Mouse (Mus musculus): ENCODE results near the gene Cd180. TPM values are rescaled to one million over a fixed set of nuclear protein-coding genes. Genes with fewer than 3 reads are reported as not detected.

Cd180 gene
- polyA plus RNA-seq, 1 experiment from 2014 or later, result 0.58 TPM

GRCm38 (mm10) chr13:102775506-102775905 is 82.1 kb downstream of the Cd180 start:
- no peak overlapping the region for H3K27ac ChIP-seq
- no peaks in the 10 kb centered on the region for H3K27me3 ChIP-seq (ENCODE audit: insufficient read depth, poor library complexity, severe bottlenecking)
- no peaks in the 10 kb centered on the region for H3K9me3 ChIP-seq
- no peak for DNase-seq (ENCODE audit: low spot score)
- WGBS, result 92% methylated on average over 6 of the region's 6 CpGs
- H3K4me1 ChIP-seq, result no peaks in the 10 kb centered on the region
- H3K36me3 ChIP-seq, result peaks cover 80% of the 10 kb centered on the region
- no peak overlapping the region for H3K4me3 ChIP-seq

GRCm38 (mm10) chr13:102778859-102779258 is 85.5 kb downstream of the Cd180 start:
- no peak for DNase-seq (ENCODE audit: low spot score)
- Histone ChIP-seq H3K36me3 (peaks cover 82% of the 10 kb centered on the region), H3K4me3 (no peak overlapping the region), H3K4me1 (no peaks in the 10 kb centered on the region), H3K27ac (no peak overlapping the region), H3K9me3 (no peaks in the 10 kb centered on the region), H3K27me3 (ENCODE audit: insufficient read depth, poor library complexity, severe bottlenecking) (no peaks in the 10 kb centered on the region)
- 90% methylated on average over 3 of the region's 3 CpGs for WGBS

GRCm38 (mm10) chr13:102779275-102779674 is 85.9 kb downstream of the Cd180 start:
- no peaks in the 10 kb centered on the region for H3K9me3 ChIP-seq
- no peak overlapping the region for H3K27ac ChIP-seq
- no peaks in the 10 kb centered on the region for H3K27me3 ChIP-seq (ENCODE audit: insufficient read depth, poor library complexity, severe bottlenecking)
- H3K36me3 ChIP-seq, result peaks cover 81% of the 10 kb centered on the region
- H3K4me1 ChIP-seq, result no peaks in the 10 kb centered on the region
- no peak overlapping the region for H3K4me3 ChIP-seq
- no peak for DNase-seq (ENCODE audit: low spot score)
- WGBS, result 91% methylated on average over 3 of the region's 3 CpGs

- 88% methylated on average over 7 of the region's 7 CpGs for WGBS
- Histone ChIP-seq H3K27me3 (ENCODE audit: insufficient read depth, poor library complexity, severe bottlenecking) (no peaks in the 10 kb centered on the region), H3K36me3 (peaks cover 85% of the 10 kb centered on the region), H3K4me3 (no peak overlapping the region), H3K4me1 (no peaks in the 10 kb centered on the region), H3K9me3 (no peaks in the 10 kb centered on the region), H3K27ac (no peak overlapping the region)
- no peak for DNase-seq (ENCODE audit: low spot score)
Observed at GRCm38 (mm10) chr13:102783531-102784310, 90.4 kb downstream of the Cd180 start.

GRCm38 (mm10) chr13:102786666-102787230 is 93.4 kb downstream of the Cd180 start:
- no peaks in the 10 kb centered on the region for H3K27me3 ChIP-seq (ENCODE audit: insufficient read depth, poor library complexity, severe bottlenecking)
- H3K4me3 ChIP-seq, result no peak overlapping the region
- no peaks in the 10 kb centered on the region for H3K4me1 ChIP-seq
- no peak overlapping the region for H3K27ac ChIP-seq
- peaks cover 70% of the 10 kb centered on the region for H3K36me3 ChIP-seq
- no peak for DNase-seq (ENCODE audit: low spot score)
- H3K9me3 ChIP-seq, result no peaks in the 10 kb centered on the region
- 91% methylated on average over 10 of the region's 10 CpGs for WGBS
